Mouse (Mus musculus) thymus, postnatal 25 days (tissue): ENCODE results near the gene Ndufb2.

ENCODE experiments used
- DNase-seq: peaks from one replicate; pipeline ENCODE4 v3.0.0; 2022

Ndufb2 gene

DNA sequence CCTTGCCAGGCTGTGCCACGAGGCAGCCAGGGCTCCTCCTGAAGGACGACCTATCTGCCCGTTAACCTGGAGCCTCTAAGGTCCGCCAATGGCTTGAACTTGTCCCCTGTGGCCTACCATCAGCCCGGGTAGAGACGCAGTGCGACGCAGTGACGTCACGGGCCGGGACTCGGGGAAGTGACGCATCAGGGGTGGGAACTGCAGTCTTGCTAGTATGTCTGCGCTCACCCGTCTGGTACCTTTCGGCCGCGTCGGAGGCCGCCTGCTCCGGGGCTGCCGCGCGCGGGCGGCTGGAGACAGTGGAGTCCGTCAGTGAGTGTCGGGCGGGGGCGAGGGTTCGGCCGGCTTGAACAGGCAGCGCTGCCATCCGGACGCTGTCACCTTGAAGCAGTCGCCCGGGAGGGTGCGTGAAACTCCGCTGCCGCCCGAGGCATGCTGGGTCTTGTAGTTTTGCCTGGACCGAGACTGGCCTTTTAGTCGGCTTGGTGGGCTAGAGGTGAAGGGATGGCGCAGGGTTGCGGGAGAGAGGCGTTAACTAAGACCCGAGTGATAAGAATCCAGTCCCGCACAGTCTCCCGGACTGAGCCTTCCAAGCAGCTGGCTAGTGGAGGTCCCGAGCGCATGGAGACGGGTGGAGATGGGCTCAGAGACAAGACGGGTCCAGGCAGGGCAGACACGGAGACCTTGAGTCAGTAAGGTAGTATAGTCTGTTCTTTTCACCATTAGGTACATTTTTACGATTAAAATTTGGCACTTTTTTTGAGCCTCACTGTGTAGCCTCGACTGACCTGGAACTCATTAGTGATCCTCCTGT is at the start of gene Ndufb2:
Ndufb2 (plus strand) TSS at position 174 of the 814 bp plus-strand sequence.
- DNase-seq, result peak; percentile 94

DNA sequence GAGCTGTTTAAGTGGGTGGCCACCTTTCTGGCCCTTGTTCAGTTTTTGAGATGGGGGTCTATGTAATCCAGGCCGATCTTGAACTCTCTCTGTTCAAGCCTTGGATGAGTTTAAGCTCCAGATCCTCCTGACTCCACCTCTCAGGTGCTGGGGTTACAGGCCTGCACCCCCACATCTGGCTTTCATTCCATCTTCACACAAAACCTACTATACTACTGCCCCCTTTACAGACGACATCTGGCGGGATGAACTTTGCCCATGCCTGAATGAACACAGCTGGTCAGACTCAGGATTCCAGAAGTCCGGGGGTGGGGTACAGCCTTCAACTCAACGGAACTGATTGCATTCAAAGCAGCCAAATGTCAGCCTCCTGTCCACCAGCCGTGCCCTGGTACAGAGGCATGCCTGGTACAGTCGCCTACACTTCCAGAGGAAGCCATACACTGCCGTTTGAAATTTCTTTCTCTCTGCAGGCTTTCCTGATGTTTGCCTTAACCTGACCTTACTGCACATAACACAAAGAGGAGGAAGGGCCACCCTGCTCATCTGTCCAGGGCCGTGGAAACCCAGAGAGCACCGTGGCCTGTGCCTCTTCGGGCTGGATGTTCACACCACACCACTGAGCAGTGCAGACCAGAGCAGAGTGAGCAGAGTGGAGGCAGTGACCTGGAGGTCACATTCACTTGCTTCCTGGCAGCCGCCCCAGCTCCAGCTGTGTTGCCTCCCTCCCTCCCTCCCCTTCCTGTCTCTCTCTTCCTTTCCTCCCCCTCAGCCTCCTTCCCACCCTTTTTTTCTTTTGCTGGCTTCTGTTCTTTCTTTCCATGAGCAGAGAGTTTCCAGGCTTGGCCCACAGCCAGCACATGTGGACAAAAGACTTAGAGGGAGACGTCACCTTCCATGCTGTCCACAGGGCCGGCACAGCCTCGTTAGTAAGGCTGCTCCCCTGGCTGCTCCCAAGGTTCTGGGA is 49.5 kb upstream of the Ndufb2 start:
- DNase-seq, result peak; percentile 31

DNA sequence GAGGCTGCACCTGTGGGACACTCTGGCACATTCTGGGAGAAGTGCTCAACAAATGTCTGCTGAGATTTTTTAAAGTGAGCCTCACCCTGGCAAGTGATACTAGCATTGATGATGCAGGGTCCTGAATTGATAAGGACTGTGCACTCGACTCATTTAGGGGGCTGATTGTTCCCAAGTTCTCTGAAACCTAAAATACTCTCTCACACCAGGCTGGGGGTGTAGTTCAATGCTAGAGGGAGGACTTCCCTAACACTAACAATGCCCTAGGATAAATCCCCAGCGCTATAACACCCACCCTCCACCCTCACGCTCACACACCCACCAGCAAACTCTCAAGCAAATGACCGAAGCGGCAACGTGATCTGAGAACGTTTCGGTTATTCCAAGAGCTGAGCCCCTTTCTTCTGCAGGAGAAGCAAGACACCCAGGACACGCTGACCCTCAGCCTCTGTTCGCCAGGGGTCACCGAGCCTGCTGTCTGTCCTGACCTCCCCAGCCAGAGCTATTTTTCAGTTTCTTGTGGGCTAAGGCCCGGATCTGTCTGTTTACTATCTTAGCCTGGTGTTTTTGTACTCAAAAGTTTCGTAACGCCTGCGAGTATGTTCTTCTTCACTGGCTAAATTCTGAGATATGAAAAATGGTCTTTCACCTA is 48.5 kb upstream of the Ndufb2 start:
- DNase-seq, result no peak

DNA sequence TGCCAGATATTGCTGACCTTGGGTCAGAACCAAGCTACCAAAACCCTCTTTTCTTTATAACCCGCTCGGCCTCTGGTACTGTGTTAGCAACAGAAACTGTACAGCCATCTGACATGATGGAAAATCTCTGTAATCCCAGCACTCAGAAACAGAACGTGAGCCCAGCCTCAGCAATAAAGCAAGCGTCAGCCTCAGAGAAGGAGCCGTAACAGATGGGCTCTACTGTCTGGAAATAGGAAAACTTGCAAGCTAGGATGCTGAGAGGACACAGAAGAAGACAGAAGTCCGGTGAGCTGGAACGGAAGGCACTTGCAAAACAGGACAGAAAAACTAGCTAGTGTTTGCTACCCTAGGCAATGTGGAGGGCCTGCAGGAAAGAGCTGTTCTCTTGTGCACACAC is 46.9 kb upstream of the Ndufb2 start:
- no peak for DNase-seq

DNA sequence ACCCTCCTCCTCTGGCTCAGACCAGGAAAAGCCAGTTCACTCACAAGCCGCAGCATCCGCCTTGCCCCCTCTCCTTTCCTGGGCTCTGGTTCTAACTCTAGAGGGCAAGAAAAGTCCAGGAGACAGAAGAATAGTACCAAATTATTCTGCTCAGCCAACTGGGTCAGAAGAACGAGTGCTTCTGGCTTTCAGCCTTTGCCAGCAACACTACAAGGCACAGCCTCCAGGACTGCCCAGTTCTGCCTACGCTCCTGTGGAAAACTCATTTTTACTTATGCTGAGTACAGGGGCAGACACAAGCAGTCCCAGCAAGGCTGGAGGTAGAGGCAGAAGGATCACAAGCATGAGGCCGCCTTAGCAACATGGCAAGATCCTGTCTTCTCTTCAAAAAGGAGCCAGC is 44.3 kb upstream of the Ndufb2 start:
- no peak for DNase-seq

DNA sequence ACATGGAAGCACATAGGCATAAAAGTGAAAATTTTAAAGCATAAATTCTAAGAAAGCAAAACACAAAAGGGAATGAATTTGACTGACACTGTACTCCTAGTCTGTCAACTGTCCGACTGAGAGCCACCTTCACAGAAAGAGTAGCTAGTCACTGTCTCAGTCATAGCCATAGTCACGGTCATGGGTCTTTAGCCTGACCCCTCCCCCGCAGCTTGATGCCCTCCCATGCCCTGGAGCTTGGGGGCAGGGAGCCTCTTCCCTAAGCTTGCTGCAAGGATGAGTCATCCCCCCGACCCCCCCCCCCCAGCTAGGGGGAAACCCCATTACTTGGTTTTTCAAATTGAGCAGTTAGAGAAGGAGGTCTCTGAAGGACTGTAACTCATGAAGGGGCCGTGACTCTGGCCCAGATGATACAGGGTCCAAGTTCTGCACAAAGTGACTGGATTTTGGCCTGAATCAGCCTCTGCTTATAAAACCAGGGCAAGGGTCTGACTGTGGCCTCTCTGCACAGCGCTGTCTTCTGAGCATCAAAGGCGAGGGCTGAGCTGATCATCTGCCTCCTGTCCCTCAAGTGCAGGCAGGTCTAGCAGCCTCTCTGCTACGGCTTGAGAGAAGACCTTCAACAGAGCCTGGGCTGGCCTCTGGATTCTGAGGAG is 40.3 kb upstream of the Ndufb2 start:
- DNase-seq, result no peak

DNA sequence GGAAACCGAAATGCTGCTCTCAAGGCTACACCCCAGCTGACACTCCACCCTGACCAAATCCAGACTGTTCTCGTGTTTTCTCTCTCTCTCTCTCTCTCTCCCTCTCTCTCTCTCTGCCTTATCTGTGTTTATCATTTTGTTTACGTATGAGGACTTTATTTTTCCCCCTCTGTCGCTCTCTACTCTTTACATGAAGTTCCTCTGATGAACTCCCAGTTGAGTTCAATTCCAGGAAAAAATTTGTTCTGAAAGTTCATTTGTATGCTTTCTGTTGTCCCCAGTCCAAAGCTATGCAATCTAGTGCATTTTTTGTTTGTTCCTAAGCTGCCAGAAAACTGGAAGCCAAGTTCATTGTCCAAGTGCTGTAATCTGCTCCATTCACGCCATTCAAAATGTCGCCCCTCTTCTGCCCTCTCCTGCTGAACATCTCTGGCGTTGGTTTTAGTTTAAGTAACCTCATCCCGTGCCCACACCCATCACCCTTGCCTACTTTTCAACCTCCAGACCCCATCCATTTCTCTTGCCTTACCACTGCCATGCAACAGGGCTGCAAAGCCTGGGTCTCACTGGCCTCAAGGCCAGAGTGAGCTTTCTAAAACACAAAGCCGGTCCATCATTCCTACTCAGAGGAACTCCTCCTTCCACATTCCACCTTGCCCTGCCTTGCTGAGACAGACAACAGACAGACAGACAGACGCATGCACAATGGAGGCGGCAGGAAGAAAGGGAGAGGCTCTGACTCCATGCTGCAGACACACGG is 37.3 kb upstream of the Ndufb2 start:
- DNase-seq, result no peak

DNA sequence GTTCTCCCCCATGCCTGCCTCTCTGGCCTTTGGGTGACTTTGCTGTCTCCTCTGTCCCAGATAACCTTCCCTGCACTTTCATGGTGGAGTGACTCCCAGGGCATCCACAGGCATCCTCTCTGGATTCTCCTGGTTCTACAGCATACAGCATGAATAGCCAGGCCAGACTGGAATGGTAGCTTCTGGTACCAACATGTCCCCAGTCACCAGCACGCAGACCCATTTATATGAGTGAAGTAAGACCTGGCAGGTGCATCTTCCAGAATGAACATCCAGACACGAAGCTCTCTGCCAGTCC is 36.8 kb upstream of the Ndufb2 start:
- no peak for DNase-seq

DNA sequence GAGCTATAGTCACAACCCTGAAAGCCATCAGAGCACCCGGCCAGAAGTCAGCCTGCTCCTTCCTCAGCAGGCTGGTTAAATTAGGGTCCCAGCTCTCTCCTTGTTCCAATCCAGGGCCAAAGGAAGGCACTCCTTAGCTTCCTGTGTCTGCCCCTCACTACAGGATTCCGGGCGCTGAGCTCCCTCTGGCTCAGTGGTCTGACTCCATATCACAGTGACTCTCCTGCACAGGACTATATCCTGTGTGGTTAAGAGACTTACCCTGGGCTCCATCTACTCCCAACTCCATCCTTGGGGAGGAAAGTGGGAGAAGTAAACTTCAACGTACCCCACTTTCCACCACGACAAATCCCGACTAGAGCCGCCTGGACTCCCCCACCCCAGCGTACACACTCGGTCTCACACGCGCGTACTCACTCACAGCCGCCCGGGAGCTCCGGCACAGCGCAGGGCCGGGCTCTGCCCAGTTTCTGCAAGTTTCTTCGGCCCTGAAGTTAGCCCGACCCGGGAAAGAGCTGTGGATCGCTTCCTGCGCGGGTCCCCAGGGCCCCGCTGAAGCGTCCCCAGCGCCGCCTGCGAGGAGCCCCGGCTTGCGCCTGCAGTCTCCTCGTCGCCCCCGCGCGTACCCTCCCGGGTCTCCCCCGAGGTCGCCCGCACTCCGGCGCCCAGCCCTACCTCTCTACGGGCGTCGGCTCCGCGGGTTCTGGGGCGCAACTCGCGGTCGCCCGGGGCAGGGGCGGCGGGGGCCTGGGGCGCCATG is 35.3 kb upstream of the Ndufb2 start:
- peak; percentile 23 for DNase-seq

DNA sequence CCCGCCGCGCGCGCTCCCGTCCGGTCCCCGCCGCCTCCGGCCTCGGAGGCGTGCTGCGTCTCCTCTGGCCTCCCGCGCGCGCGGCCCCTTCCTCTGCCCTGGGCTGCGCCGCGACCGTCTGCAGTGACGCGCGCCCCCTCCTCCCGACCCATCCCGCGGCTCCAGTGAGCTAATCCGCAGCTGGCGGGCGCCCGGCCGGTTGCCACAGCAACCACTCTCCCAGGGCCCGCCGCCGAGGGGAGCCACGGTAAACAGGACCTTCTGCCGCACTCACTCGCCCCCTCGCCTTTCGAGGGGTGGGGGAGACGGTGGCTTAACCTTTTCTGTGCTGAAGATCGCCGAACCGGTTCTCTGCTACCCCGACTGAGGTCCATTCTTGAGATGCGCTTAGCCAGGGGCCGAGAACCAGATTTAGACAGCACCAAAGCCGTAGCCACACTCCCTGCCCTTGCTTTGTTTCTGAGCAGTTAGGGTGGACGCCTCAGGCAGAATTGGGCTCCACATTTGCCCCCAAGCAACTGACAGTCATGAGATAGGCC is 34.6 kb upstream of the Ndufb2 start, which contains the start of gene Dennd2a:
Dennd2a (minus strand) TSS at position 145 of the 539 bp plus-strand sequence.
- peak; percentile 39 for DNase-seq

DNA sequence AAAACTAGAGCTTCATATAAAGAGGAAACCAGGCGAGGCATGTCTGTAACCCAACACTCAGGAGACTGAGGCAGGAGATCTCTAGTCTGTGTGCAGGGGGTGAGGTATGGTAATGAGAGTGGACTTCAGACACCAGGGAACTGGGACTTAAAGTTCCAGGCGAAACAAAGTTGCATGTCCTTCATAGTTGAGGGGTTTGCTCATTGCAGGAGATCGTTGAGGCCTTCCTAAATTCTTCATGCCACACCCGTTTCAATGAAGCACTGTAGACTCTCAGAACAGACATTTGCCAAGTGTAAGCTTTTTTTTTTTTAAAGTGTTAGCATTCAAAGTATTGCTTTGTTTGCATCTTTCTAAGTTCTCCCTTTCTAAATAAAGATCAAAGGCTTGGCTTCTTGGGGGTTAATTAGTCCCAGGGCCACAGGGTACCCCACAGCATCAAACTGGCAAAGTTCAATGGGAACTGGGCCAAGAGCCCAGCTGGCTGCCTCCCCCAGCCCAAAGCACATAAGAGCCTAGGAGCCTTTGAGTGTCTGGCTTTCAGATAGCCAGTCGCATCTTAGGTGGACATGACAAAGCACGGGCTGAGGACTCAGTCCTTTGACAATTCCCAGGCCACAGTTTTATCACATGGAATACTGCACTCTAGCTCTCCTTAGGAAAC is 33.0 kb upstream of the Ndufb2 start:
- DNase-seq, result no peak

DNA sequence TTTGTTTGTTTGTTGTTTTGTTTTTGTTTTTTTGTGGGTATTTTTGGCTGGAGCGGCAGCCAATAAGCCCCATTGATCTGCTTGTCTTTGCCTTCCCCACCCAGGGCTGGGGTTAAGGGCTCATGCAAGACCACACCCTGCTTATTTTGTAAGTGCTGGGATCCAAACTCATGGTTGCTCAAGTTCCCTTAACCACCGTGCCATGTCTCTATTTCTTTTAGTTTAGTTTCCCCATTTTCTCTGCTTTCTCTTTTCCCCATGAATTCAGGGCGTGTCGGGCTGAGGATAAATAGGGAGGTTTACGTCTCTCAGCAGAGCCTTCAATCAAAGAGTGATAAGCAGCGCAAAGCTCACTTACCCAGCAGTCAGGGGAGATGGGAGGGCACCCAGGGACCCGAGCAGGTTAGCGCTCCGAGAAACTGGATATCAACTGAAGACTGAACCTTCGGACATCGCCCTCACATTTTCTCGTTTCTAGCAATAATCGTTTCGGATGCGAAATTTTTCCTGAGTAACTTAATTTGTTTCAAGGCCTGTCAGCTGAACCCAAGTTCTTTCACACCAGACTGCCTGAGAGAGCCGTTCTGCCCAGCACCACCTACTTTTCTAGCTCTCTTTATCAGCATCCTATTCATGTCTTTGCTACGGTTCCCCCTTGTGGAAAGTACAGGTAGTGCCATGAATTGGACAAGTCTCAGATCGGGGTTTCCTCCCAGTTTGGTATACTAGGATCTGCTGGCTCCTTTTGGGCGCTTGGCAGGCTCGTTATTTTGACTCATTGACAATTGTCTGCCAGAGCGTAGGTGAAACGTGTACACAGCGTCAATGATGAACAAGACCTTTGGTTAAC is 30.0 kb upstream of the Ndufb2 start:
- DNase-seq, result peak; percentile 75

DNA sequence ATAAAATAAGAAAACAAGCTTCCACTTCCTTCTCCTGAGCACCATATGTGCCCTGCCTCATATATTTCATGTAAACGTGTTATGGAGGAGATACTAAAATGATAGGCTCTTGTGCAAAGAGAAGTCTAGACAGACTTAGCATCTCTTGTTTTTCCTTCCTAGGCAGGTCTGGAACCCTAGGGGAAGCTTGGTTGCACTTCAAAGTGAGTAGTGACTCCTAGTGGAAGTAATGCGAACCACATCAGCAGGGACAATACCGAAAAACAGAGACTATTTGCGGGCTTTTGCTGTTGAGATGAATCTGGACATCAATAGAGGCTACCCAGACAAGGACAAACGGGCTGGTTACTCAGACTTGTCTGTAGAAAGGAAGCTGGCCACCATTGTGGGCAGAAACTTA is 24.8 kb upstream of the Ndufb2 start:
- DNase-seq, result peak; percentile 19

DNA sequence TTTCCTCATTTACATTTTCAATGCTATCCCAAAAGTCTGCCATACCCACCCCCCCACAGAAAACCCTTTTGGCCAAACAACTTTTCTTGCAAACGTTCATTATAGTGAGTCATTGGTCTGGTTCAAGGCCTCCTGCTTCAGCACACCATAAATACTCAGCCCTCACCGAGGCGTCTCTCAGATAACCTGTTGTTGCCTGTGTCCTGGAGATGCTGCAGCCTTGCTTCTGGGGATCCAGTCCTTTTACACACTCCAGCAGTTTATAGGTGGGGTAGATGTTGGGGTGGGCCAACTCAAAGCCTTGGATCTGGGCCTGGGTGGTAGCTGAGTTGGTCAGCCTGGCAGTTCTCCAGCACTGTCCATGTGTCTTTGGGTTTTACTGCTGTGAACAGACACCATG is 21.9 kb upstream of the Ndufb2 start:
- DNase-seq, result no peak

DNA sequence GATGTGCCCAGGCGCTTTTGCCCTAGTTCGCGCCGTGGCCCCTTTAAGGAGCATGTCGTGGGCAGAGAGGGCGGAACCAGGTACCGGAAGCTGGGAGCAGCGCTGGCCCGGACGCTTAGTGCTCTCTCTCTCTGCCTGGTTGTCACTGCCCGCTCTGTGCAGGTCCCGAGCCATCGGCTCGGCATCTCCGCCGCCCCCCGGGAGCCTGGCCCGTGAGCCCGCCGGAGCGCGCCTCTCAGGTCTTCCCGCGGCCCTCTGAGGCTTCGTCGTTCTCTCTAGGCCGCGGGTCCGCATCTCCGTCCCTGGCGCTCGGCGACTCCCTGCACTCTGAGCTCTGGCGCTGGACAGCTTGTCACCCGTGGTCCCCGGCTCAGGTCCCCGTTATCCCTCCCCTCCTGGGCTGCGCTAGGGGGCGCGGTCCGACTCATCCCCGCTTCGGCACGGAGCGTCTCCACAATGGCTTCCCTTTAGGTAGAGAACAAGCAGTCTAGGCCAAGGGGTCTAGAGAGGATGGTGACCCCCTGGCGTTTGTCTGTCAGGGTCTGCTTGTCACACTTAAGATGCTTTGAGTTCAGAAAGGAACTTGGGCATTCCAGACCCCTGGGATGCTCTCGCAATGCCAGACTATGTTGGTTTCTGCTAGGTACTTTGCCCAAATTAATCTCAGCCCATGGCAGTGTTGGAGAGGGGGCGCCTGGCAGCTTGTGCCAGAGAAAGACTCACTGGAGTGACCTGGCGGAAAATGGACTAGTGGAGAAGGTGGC is 18.4 kb upstream of the Ndufb2 start, which contains the start of gene Adck2:
Adck2 (plus strand) TSS at position 83 of the 764 bp plus-strand sequence.
- DNase-seq, result peak; percentile 82

DNA sequence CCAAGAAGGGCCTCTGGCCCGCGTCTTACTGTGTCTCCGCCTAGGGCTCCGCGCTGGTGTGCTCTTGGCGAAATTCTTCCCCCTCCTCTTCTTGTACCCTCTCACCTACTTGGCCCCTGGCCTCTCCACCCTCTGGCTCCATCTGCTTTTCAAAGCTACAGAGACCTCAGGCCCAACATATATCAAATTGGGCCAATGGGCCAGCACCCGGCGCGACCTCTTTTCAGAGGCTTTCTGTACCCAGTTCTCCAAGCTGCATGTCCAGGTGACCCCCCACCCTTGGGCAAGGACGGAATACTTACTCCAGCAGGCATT is 17.9 kb upstream of the Ndufb2 start:
- peak; percentile 6 for DNase-seq

DNA sequence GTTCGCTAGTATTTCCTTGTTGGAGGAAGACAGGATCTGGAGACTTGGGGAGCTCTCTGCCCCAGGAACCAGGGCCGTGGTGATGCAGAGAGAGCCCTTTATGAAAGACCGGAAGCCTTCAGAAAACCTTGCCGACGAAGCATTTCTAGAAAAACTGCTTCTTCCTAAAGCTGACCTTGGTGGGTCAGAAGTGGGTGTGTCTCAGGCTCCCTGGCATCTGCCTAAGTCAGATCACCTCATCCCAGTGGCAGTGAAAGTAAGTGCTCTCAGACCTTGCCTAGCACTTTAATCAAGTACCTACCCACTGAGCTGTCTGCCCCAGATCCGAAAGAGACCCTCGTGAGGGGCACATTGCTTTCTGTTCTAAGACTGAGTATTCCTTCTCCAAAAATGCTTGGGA is 17.4 kb upstream of the Ndufb2 start:
- DNase-seq, result no peak

DNA sequence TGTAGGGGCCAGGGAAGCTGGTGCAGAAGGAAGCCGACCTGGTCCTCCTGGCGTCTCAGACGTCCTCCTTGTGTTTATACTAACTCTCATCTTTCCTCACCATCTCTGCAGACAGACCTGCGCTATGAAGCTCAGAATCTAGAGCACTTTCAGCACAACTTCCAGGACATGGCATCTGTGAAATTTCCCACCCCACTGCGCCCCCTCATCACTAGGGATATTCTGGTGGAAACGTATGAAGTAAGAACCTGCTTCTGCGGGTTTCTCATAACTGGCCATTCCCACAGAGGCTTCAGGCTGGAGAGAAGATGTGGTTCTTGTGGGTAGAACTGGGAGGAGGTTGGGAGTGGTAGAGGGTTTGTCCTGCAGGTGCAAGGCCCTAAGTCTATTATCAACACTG is 12.8 kb upstream of the Ndufb2 start:
- no peak for DNase-seq

DNA sequence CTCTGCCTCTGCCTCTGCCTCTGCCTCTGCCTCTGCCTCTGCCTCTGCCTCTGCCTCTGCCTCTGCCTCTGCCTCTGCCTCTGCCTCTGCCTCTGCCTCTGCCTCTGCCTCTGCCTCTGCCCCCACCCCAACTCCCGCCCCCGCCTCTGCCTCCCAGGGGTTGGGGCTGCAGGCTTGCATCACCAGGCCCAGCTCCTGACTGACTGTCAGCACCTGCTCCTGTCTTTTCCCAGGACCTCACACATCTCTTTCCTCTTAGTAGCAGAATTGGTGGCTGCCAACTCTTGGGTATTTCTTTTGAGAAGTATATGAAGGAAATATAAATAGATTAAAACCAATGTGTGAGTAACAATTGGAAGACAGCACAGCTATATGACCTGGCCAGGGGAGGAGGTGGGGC is 11.8 kb upstream of the Ndufb2 start:
- no peak for DNase-seq
